ENCODE assay signal across 30 mouse cellular contexts in the genomic region with DNA sequence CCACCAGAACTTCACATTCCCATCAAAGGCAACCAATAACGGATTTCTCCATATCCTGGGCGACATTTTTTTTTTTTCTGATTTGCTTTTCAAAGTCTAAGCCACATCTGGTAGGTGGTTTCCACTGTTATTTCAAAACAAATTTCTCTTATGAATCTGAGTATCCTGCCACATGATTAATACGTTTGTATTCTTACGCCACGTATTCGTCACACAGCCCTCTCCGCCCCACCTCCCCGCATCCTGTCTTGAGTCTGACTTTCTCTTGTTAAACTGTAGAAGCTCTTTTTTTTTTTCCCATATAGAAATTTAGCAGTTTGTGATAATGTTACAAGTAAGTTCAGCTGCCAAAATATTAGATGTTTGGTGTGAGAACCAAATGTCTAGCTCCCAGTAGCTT. TPM values are rescaled to one million over a fixed set of nuclear protein-coding genes. Genes with fewer than 3 reads are reported as not detected.
DNase-seq lines count a peak whose midpoint lies in the region; ATAC-seq and TF ChIP-seq lines count a peak whose summit lies in the region.
"Had no signal": no experiment of that assay in that cellular context is flagged by ENCODE, and none has a peak within 500 bp of the region (broad histone marks: within the 10 kb centered on the region; RNA-seq: fewer than 3 reads in every experiment).

No protein-coding gene starts in this region.

- dilution Hi-C loops in CH12.LX (cut with MboI; ENCODE audit: extremely low pct_ligation_motif_present, extremely low pct_unique_long_range_greater_than_20kb, low sequenced_read_pairs), result no loop called here

- in situ Hi-C loops in CH12.LX (cut with MboI; ENCODE audit: low pct_ligation_motif_present, low pct_unique_long_range_greater_than_20kb, low sequenced_read_pairs), result loop anchor here (10.0 kb wide), 1 partner anchor 183 kb away; no protein-coding TSS in a partner anchor

- H3K9ac ChIP-seq in CH12.LX (ENCODE audit: insufficient read depth, low read depth), result peak overlapping the region; percentile 60
- H3K9ac ChIP-seq: hindbrain, embryonic 15.5 days; intestine, embryonic 15.5 days; limb, embryonic 15.5 days; liver, embryonic 15.5 days; lung, embryonic 14.5 days; midbrain, embryonic 15.5 days; neural tube, embryonic 12.5 days had no signal

- peaks cover 49 to 96% of the 10 kb centered on the region in 2 experiments for H3K4me1 ChIP-seq in CH12.LX (ENCODE audit: control insufficient read depth in 1 of 2, insufficient read depth in 2 of 2)
- H3K4me1 ChIP-seq: hindbrain, embryonic 10.5 days; hindbrain, embryonic 15.5 days; intestine, embryonic 15.5 days; limb, embryonic 10.5 days; limb, embryonic 15.5 days; liver, embryonic 15.5 days; midbrain, embryonic 15.5 days; neural tube, embryonic 12.5 days had no signal

- H3K27ac ChIP-seq in CH12.LX (ENCODE audit: insufficient read depth, low read depth), result peak overlapping the region; percentile 24; the same call in 1 of the 2 replicates
- H3K27ac ChIP-seq: gastrocnemius, adult 2 months; hindbrain, embryonic 10.5 days; hindbrain, embryonic 15.5 days; intestine, embryonic 15.5 days; kidney, postnatal 0 days; limb, embryonic 10.5 days; limb, embryonic 15.5 days; liver, embryonic 15.5 days; midbrain, embryonic 15.5 days; neural tube, embryonic 12.5 days had no signal

- H3K79me2 ChIP-seq in CH12.LX (replicated peaks; ENCODE audit: control insufficient read depth, extremely low read depth, insufficient read depth, poor library complexity, severe bottlenecking), result peaks cover 42% of the 10 kb centered on the region

- peaks cover 11 to 39% of the 10 kb centered on the region in 2 experiments for H3K36me3 ChIP-seq in CH12.LX (replicated peaks in 1 of 2; ENCODE audit: control insufficient read depth in 1 of 2, insufficient read depth in 1 of 2, low read length in 1 of 2)
- H3K36me3 ChIP-seq: hindbrain, embryonic 10.5 days; hindbrain, embryonic 15.5 days; intestine, embryonic 15.5 days; limb, embryonic 10.5 days; limb, embryonic 15.5 days; liver, embryonic 15.5 days; midbrain, embryonic 15.5 days; neural tube, embryonic 12.5 days had no signal

- H3K4me3 ChIP-seq in CH12.LX (replicated peaks in 1 of 3; ENCODE audit: low read depth in 2 of 3, low read length in 2 of 3, poor library complexity in 1 of 3), result no peak overlapping the region
- H3K4me3 ChIP-seq: erythroblast, embryonic 14.5 days; gastrocnemius, adult 2 months; hindbrain, embryonic 10.5 days; hindbrain, embryonic 15.5 days; intestine, embryonic 15.5 days; limb, embryonic 10.5 days; limb, embryonic 15.5 days; liver, embryonic 15.5 days; midbrain, embryonic 15.5 days; neural tube, embryonic 12.5 days had no signal

- TF ChIP-seq EP300 in CH12.LX (IDR thresholded peaks at IDR 0.05; ENCODE audit: low read length), result 0 out of 2 replicates have a peak, but pooled peaks have one; percentile 23

- peak; percentile 28 for DNase-seq in CD4-positive helper T cell, adult 2 months (ENCODE audit: low read depth, low spot score)
- no peak for DNase-seq in CH12.LX (ENCODE audit: extremely low read depth)
- DNase-seq in B cell, adult 2 months, result no peak
- no peak for DNase-seq in adrenal gland, adult 8-10 months
- no peak for DNase-seq in urinary bladder, postnatal 14 days (ENCODE audit: low spot score)
- DNase-seq: adrenal gland, postnatal 14 days; cerebellum, adult 18-20 months; cerebellum, postnatal 10 days; gastrocnemius, adult 2 months; gastrocnemius, postnatal 36 days; heart, postnatal 14 days; kidney, adult 2 months; lung, embryonic 14.5 days; retina, postnatal 1 day; right cerebral cortex, postnatal 14 days; thymus, postnatal 14 days had no signal

- peak overlapping the region; percentile 73 for H3K4me2 ChIP-seq in CH12.LX (ENCODE audit: insufficient read depth, low read depth, poor library complexity, severe bottlenecking)
- H3K4me2 ChIP-seq: hindbrain, embryonic 15.5 days; intestine, embryonic 15.5 days; limb, embryonic 15.5 days; liver, embryonic 15.5 days; lung, embryonic 14.5 days; midbrain, embryonic 15.5 days; neural tube, embryonic 12.5 days had no signal

- TF ChIP-seq RAD21 in CH12.LX (IDR thresholded peaks at IDR 0.05; ENCODE audit: low read depth, low read length), result no peak

- TF ChIP-seq POLR2A in CH12.LX (IDR thresholded peaks at IDR 0.05; ENCODE audit: low read depth, low read length), result no peak

- no peaks in the 10 kb centered on the region for H3K27me3 ChIP-seq in CH12.LX (replicated peaks)
- H3K27me3 ChIP-seq: hindbrain, embryonic 15.5 days; intestine, embryonic 15.5 days; limb, embryonic 15.5 days; liver, embryonic 15.5 days; midbrain, embryonic 15.5 days; neural tube, embryonic 12.5 days had no signal

- TF ChIP-seq CTCF in CH12.LX (conservative IDR thresholded peaks at IDR 0.05 in 1 of 2, IDR thresholded peaks at IDR 0.05 in 1 of 2; ENCODE audit: low read depth in 2 of 2, low read length in 2 of 2), result no peak

- H3K9me3 ChIP-seq in CH12.LX (replicated peaks; ENCODE audit: low read length), result no peaks in the 10 kb centered on the region
- H3K9me3 ChIP-seq: hindbrain, embryonic 10.5 days; hindbrain, embryonic 15.5 days; intestine, embryonic 15.5 days; limb, embryonic 10.5 days; limb, embryonic 15.5 days; liver, embryonic 15.5 days; midbrain, embryonic 15.5 days; neural tube, embryonic 12.5 days had no signal

- ATAC-seq in granulocyte monocyte progenitor cell, adult 5-6 weeks (replicated peaks; ENCODE audit: poor library complexity, severe bottlenecking), result peak; percentile 68
- ATAC-seq in megakaryocyte progenitor cell, adult 5-6 weeks (replicated peaks; ENCODE audit: poor library complexity), result peak; percentile 58
- ATAC-seq: forebrain, embryonic 16.5 days; intestine, embryonic 15.5 days; midbrain, embryonic 15.5 days had no signal

TF ChIP-seq in CH12.LX, 34 proteins besides CTCF, POLR2A, EP300 and RAD21:
- TF ChIP-seq KAT2A (IDR thresholded peaks at IDR 0.05; ENCODE audit: insufficient replicate concordance, low read length), result no peak
- no peak for TF ChIP-seq MAZ (IDR thresholded peaks at IDR 0.05; ENCODE audit: low read depth, low read length)
- TF ChIP-seq ZKSCAN1 (IDR thresholded peaks at IDR 0.05; ENCODE audit: borderline replicate concordance, low read depth, low read length), result no peak
- no peak for TF ChIP-seq MXI1 (IDR thresholded peaks at IDR 0.05; ENCODE audit: low read depth, low read length)
- TF ChIP-seq ZC3H11A (IDR thresholded peaks at IDR 0.05; ENCODE audit: low read depth, low read length), result no peak
- TF ChIP-seq TCF12 (IDR thresholded peaks at IDR 0.05; ENCODE audit: low read depth, low read length), result 0 out of 2 replicates have a peak, but pooled peaks have one; percentile 30
- no peak for TF ChIP-seq IRF4 (IDR thresholded peaks at IDR 0.05; ENCODE audit: low read depth, low read length)
- peak; percentile 68 for TF ChIP-seq ZNF384 (IDR thresholded peaks at IDR 0.05; ENCODE audit: low read depth, low read length)

RNA-seq across cellular contexts. Expression of a gene that starts 33.7 kb away (rescaled TPM):
- total RNA-seq in CH12.LX (2012; rRNA removed) (60.0 and 113 TPM in 2 replicates), CH12.LX (2014; rRNA removed) (191 and 196 TPM in 2 replicates)
- polyA plus RNA-seq in CH12.LX (2012; ENCODE audit: insufficient read length, low read depth), result 91.9 and 102 TPM in 2 replicates
- not detected in 2 replicates for total RNA-seq in granulocyte monocyte progenitor cell, adult 5-6 weeks (2014; fragmentation: Nextera tagmentation)
- 0.52 and 3.5 TPM in 2 replicates for total RNA-seq in granulocyte monocyte progenitor cell, adult 5-6 weeks (2017)
- total RNA-seq in megakaryocyte progenitor cell, adult 5-6 weeks (2015), result 2.6 and 3.2 TPM in 2 replicates
- 0.91 and 1.5 TPM in 2 replicates for total RNA-seq in megakaryocyte progenitor cell, adult 5-6 weeks (2017)
- total RNA-seq in adrenal gland, adult 8-10 months (2022), result 1 to 10 TPM; 1.3 to 3.3 (median 2.3) TPM
- polyA plus RNA-seq: C2C12; erythroblast, embryonic 14.5 days had no signal

Comparison
In these comparisons a context has a peak if more than half of its experiments do, and no peak if none do; other contexts are left out.
1. RNA of a gene that starts 33.7 kb away (total RNA-seq): 60.0 to 196 TPM in CH12.LX; 0.52 to 3.5 TPM in granulocyte monocyte progenitor cell, adult 5-6 weeks, 0.91 to 3.2 TPM in megakaryocyte progenitor cell, adult 5-6 weeks and 1.3 to 3.3 TPM in adrenal gland, adult 8-10 months; every median in the first group is over 10 times any median in the second.